Mouse (Mus musculus) liver, embryonic 16.5 days (tissue): ENCODE results near the gene Ubxn6. TPM values are rescaled to one million over a fixed set of nuclear protein-coding genes. Genes with fewer than 3 reads are reported as not detected.

Experiments
- ATAC-seq: fragments of 200-750 bp; cut with Nextera tagmentation; 2 replicates; pipeline ENCODE4 v1.8.0; 2017; ENCODE audit warnings: low read depth, mild to moderate bottlenecking, moderate number of reproducible peaks, moderate library complexity
- H3K27ac ChIP-seq: fragments of 300-500 bp; sonication (generic); 2 replicates; pipeline ENCODE4 v1.5.1; 2014; ENCODE audit warnings: mild to moderate bottlenecking, low read length
- H3K27me3 ChIP-seq: fragments of 300-500 bp; sonication (generic); 2 replicates; pipeline ENCODE4 v1.6.1; 2014; ENCODE audit warnings: low read depth, low read length, mixed read lengths; ENCODE audit not compliant: control insufficient read depth, insufficient read depth
- H3K36me3 ChIP-seq: fragments of 300-500 bp; sonication (generic); 2 replicates; pipeline ENCODE4 v1.6.1; 2014; ENCODE audit warnings: mild to moderate bottlenecking; ENCODE audit not compliant: control insufficient read depth, insufficient read depth
- H3K4me1 ChIP-seq: fragments of 300-500 bp; sonication (generic); 2 replicates; pipeline ENCODE4 v1.6.1; 2014; ENCODE audit warnings: low read depth, low read length, mixed read lengths; ENCODE audit not compliant: control insufficient read depth
- H3K4me2 ChIP-seq: fragments of 300-500 bp; sonication (generic); 2 replicates; pipeline ENCODE4 v1.6.1; 2014; ENCODE audit warnings: low read depth, low read length, mixed read lengths
- H3K4me3 ChIP-seq: fragments of 300-500 bp; sonication (generic); 2 replicates; pipeline ENCODE4 v1.5.1; 2014; ENCODE audit warnings: low read depth, mild to moderate bottlenecking, low read length
- H3K9ac ChIP-seq: fragments of 300-500 bp; sonication (generic); 2 replicates; pipeline ENCODE4 v1.6.1; 2014; ENCODE audit warnings: low read depth, low read length
- H3K9me3 ChIP-seq: fragments of 300-500 bp; sonication (generic); replicated peaks from 2 replicates; pipeline ENCODE4 v1.6.1; 2016; ENCODE audit warnings: low read length; ENCODE audit not compliant: control insufficient read depth
- WGBS: fragments of 180-500 bp; shearing (Covaris S2); extraction: QIAGEN DNeasy Blood & Tissue Kit; methylation state at CpG from one replicate; pipeline ENCODE4 v1.1.7; 2014; ENCODE audit not compliant: insufficient replicate concordance; 5-methylcytosine and 5-hydroxymethylcytosine counted together
- polyA plus RNA-seq: library from polyadenylated mRNA; unstranded; fragments of >200 nt; fragmentation: Nextera tagmentation; extraction: Ambion mirVana; gene quantifications from 2 replicates; pipeline ENCODE4 v1.2.1, GENCODE M21; 2015

Ubxn6 gene
- 14.1 and 15.3 TPM in 2 replicates for polyA plus RNA-seq

DNA sequence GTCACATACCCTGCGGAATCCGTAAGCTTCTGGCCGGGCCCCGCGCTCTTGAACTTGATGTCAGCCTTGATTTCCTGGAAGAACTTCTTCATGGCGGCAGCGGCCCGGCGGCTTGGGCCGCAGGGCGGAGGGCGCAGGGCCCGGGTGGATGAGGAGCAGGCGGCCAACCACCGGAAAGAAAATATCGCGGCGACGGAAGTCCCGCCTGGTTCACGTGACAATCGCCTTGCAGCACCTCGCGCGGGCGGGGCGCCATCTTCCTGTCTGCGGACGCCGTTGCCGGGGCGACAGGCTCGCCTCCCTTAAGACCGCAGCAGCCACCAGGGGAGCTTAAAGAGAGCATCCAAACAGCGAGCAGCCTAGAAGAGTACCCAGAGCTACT lies at the start of gene Ubxn6:
Gene Ubxn6, minus strand, starts transcription at position 202 of the 382 bp plus-strand sequence.
- Histone ChIP-seq H3K9me3 (no peaks in the 10 kb centered on the region), H3K27me3 (no peaks in the 10 kb centered on the region), H3K27ac (peak within 1 kb of the TSS; percentile 99), H3K4me1 (peaks cover 25% of the 10 kb centered on the region), H3K36me3 (peaks cover 11% of the 10 kb centered on the region), H3K4me3 (peak within 1 kb of the TSS; percentile 86), H3K9ac (peak within 1 kb of the TSS; percentile 76), H3K4me2 (peak within 1 kb of the TSS; percentile 98)
- 0% methylated on average over 35 of the region's 35 CpGs for WGBS
- ATAC-seq = peak; percentile 17

- Histone ChIP-seq H3K4me3 (peak overlapping the region; percentile 37; the same call in 1 of the 2 replicates), H3K27me3 (peaks cover 33% of the 10 kb centered on the region), H3K36me3 (no peaks in the 10 kb centered on the region), H3K4me2 (peak overlapping the region; percentile 60), H3K27ac (no peak overlapping the region), H3K4me1 (peaks cover 5% of the 10 kb centered on the region), H3K9me3 (no peaks in the 10 kb centered on the region; the same call in 1 of the 2 replicates), H3K9ac (no peak overlapping the region)
- no peak for ATAC-seq
- WGBS = 65% methylated on average over 59 of the region's 59 CpGs
These were observed 49.0 kb upstream of the Ubxn6 start for GRCm38 (mm10) chr17:56123681-56124340.

GRCm38 (mm10) chr17:56123161-56123560 lies 48.3 kb upstream of the Ubxn6 start:
- H3K27ac ChIP-seq = no peak overlapping the region
- no peak overlapping the region for H3K4me2 ChIP-seq
- H3K9ac ChIP-seq = no peak overlapping the region
- H3K9me3 ChIP-seq = no peaks in the 10 kb centered on the region; the same call in 1 of the 2 replicates
- H3K36me3 ChIP-seq = no peaks in the 10 kb centered on the region
- H3K4me3 ChIP-seq = no peak overlapping the region
- H3K4me1 ChIP-seq = peaks cover 5% of the 10 kb centered on the region
- 77% methylated on average over 12 of the region's 12 CpGs for WGBS
- peaks cover 39% of the 10 kb centered on the region for H3K27me3 ChIP-seq
- no peak for ATAC-seq

DNA sequence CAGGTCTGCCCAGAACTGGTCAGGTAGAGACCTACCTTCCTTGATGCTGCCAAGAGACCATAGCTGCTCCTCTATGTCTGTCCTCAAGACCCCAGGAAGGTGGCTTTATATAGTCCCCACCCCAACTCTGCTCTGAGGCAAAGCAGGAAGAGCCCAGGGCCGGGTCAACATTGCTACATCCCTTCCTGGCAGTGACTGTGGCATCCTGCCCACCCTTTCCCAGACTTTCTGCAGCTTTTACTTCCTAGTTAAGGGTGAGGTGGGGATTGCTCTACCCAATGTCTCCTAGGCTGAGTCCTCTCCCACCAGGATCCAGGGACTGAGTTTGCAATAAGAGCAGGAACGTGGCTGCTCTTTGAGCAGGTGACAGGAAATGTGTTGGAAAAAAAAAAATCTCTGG lies 47.0 kb upstream of the Ubxn6 start, which contains the start of gene Lrg1:
Gene Lrg1, minus strand, starts transcription at position 176 of the 400 bp plus-strand sequence.
- Histone ChIP-seq H3K27me3 (peaks cover 39% of the 10 kb centered on the region), H3K9me3 (no peaks in the 10 kb centered on the region; the same call in 1 of the 2 replicates), H3K4me2 (no peak within 1 kb of the TSS), H3K27ac (no peak within 1 kb of the TSS), H3K9ac (no peak within 1 kb of the TSS; the same call in 1 of the 2 replicates), H3K4me3 (no peak within 1 kb of the TSS; the same call in 1 of the 2 replicates), H3K36me3 (no peaks in the 10 kb centered on the region), H3K4me1 (peaks cover 9% of the 10 kb centered on the region)
- ATAC-seq = no peak
- WGBS = 26% methylated on average over 2 of the region's 2 CpGs

DNA sequence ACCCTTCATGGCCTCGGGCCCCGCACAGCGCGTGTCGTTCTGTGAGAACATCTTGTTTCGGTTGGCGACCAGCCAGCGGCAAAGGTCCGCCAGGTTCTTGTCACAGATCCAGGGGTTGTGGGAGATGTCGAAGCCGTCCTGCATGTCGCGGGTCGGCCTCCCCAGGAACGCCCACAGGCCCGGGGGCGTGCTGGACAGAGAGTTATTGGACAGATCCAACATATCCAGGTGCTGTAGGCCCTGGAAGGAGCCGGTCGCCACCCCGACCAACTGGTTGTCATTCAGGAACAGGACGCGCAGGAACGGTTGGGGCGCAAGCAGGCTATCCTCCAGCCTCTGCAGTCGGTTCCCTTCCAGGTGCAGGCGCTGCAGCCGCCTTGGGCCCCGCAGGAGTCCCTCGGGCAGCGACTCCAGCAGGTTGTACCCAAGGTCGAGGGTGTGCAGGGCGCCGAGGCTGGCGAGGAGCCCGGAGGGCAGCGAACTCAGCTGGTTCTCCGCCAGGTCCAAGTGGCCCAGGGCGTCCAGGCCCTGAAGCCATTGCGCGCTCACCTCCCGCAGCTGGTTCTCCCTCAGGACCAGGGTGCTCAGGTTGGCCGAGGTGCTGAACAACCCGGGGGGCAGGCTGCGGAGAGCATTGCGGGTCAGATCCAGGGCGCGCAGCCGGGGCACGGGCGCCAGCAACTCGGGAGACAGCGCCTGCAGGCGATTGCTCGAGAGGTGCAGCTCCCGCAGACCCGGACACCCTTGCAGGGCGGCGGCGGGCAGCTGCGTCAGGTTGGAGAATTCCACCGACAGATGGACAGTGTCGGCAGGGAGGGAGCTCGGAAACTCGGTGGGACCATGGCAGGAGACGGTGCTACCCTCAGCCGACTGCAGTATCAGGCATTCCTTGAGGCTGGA lies 45.4 kb upstream of the Ubxn6 start:
- WGBS = 7% methylated on average over 64 of the region's 66 CpGs
- no peak overlapping the region; the same call in 1 of the 2 replicates for H3K9ac ChIP-seq
- H3K27ac ChIP-seq = no peak overlapping the region
- H3K4me1 ChIP-seq = peaks cover 9% of the 10 kb centered on the region
- H3K4me2 ChIP-seq = peak overlapping the region; percentile 36
- H3K4me3 ChIP-seq = peak overlapping the region; percentile 40
- no peaks in the 10 kb centered on the region for H3K36me3 ChIP-seq
- peaks cover 39% of the 10 kb centered on the region for H3K27me3 ChIP-seq
- H3K9me3 ChIP-seq = no peaks in the 10 kb centered on the region; the same call in 1 of the 2 replicates
- peak; percentile 45 for ATAC-seq

DNA sequence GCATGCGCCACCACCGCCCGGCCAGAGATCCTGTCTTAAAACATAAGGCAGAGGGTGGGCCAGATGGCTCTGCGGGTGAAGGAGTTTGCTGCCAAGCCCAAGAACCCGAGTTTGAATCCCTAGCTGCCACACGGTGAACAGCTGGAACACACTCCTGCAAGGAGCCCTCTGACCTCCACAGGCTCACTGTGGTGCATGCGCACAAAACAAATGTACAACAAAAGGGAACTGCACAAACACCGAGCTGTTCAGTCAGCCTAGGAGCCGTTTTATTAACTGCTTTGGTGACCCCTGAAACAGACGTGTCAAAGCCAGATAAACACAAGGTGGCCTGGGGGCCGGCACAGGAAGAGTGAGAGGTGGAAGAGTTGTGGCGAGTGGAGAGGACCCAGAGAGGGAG lies 44.6 kb upstream of the Ubxn6 start:
- ATAC-seq = peak; percentile 22; the same call in 1 of the 2 replicates

GRCm38 (mm10) chr17:56117251-56117710 lies 42.5 kb upstream of the Ubxn6 start, which contains the start of gene Plin5:
Gene Plin5, minus strand, starts transcription at chr17:56117596.
- H3K27me3 ChIP-seq = peaks cover 33% of the 10 kb centered on the region
- WGBS = 3% methylated on average over 27 of the region's 27 CpGs

More for the DNA sequence above, 44.6 kb upstream of the Ubxn6 start:
- Histone ChIP-seq H3K4me1 (peaks cover 9% of the 10 kb centered on the region), H3K9ac (no peak overlapping the region), H3K4me3 (no peak overlapping the region), H3K27me3 (peaks cover 39% of the 10 kb centered on the region), H3K9me3 (no peaks in the 10 kb centered on the region; the same call in 1 of the 2 replicates), H3K27ac (no peak overlapping the region), H3K4me2 (peak overlapping the region; percentile 36; the same call in 1 of the 2 replicates), H3K36me3 (no peaks in the 10 kb centered on the region)
- WGBS = 29% methylated on average over 12 of the region's 12 CpGs

GRCm38 (mm10) chr17:56116193-56116592 lies 41.4 kb upstream of the Ubxn6 start:
- no peak overlapping the region for H3K9ac ChIP-seq
- H3K27ac ChIP-seq = no peak overlapping the region
- H3K27me3 ChIP-seq = peaks cover 26% of the 10 kb centered on the region
- no peaks in the 10 kb centered on the region for H3K9me3 ChIP-seq
- peaks cover 9% of the 10 kb centered on the region for H3K4me1 ChIP-seq
- WGBS = 56% methylated on average over 10 of the region's 10 CpGs
- 0 out of 2 replicates have a peak, but pooled peaks have one; percentile 15 for ATAC-seq
- H3K4me2 ChIP-seq = no peak overlapping the region
- H3K4me3 ChIP-seq = no peak overlapping the region
- no peaks in the 10 kb centered on the region for H3K36me3 ChIP-seq

More at GRCm38 (mm10) chr17:56117251-56117710, 42.5 kb upstream of the Ubxn6 start, which contains the start of gene Plin5:
- peak within 1 kb of the TSS; percentile 50 for H3K4me3 ChIP-seq
- H3K9ac ChIP-seq = peak within 1 kb of the TSS; percentile 35; the same call in 1 of the 2 replicates
- H3K4me2 ChIP-seq = peak within 1 kb of the TSS; percentile 60
- H3K36me3 ChIP-seq = no peaks in the 10 kb centered on the region
- H3K27ac ChIP-seq = no peak within 1 kb of the TSS
- ATAC-seq = peak; percentile 72
- H3K4me1 ChIP-seq = peaks cover 9% of the 10 kb centered on the region
- no peaks in the 10 kb centered on the region for H3K9me3 ChIP-seq
